Mouse (Mus musculus) heart, postnatal 0 days (tissue): ENCODE data around the gene Rasgrp1.

Experiments used
- CTCF ChIP-seq: IDR thresholded peaks from 2 replicates; pipeline ENCODE4 v1.5.1; 2016; ENCODE audit warnings: antibody characterized with exemption, control low read depth, low read depth
- EP300 ChIP-seq: IDR thresholded peaks from 2 replicates; pipeline ENCODE4 v1.6.1; 2016; ENCODE audit warnings: antibody characterized with exemption, low read depth

DNA sequence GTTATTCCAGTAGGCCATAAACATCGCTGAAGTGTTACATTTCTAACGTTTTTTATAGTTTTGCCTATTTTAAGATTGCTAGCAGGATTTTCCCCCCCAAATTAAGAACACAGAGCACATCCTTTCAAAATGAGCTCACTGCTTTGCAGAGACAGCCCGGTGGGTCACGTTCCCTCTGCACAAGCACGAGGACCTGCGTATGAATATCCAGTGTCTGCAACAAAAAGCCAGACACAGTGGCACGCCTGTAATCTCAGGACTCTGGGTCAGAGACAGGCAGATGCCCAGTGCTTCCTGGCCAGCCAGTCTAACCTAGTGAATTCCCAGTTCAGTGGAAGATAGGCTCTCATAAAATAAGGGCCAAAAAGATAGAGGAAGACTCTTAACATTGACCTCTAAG is 112.5 kb downstream of the Rasgrp1 start:
- TF ChIP-seq CTCF, result no peak
- TF ChIP-seq EP300, result no peak
